Mouse (Mus musculus) mouse trophoblast stem cell (cell line): ENCODE measurements at regions not wholly inside any gene's neighbourhood (a gene's known extent, or its start where the extent isn't known, plus 50 kb on each side); places are given as distances from the start of the nearest gene placed in this dataset.

ENCODE experiments used
- in situ Hi-C, 2 experiments: fragments of 300-500 bp; cut with MseI, MboI; formaldehyde crosslinking; loops; 2 replicates in 1 of 2; 3 replicates in 1 of 2; pipeline ENCODE4 v1.15.1; 2025

DNA sequence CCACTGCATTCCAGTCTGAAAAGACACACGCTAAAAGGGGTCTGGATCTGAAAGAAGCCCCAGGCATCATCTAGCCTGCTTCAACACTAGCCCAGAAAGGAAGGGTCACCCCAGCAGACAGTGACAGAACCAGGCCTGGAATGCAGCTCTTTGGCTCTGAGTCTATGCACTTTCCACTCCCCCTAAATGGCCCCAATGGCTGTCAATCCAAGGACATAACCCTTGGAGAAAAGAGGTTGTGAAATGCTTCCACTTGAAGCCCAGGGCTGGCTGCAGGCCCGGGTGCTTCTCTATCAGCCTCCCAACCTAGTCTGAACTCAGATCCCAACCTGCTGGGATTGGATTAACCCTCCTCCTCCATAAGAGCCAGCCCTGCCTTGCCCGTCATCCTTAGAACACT is 194.6 kb upstream of the Bcl6 start:
- in situ Hi-C loops = no loop called here

- in situ Hi-C loops = no loop called here
Observed at GRCm38 (mm10) chr16:24181388-24181787, 192.7 kb upstream of the Bcl6 start.

GRCm38 (mm10) chr16:24180666-24181065 is 192.0 kb upstream of the Bcl6 start:
- in situ Hi-C loops = no loop called here

- in situ Hi-C loops = no loop called here
Observed at GRCm38 (mm10) chr16:24177564-24177963, 188.9 kb upstream of the Bcl6 start.

DNA sequence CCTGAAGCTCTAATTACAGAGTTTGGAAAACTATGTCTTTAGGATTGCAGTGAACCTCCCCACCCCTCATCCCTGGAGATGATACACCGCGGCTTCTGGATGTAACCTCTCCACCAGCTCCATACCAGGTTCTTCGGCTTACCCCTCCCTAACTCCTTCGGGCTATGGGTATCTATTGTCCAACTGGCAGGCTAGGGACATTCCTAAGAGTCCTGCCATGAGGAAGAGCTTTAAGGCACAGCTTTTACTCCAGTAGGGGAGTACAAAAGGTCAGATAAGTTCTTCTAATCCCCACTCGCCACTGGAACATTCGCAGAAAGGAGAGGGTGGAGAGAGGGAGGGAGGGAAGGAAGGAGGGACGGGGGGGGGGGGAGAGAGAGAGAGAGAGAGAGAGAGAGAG is 188.5 kb upstream of the Bcl6 start:
- in situ Hi-C loops = no loop called here

GRCm38 (mm10) chr16:24176057-24176456 is 187.4 kb upstream of the Bcl6 start:
- in situ Hi-C loops = no loop called here

DNA sequence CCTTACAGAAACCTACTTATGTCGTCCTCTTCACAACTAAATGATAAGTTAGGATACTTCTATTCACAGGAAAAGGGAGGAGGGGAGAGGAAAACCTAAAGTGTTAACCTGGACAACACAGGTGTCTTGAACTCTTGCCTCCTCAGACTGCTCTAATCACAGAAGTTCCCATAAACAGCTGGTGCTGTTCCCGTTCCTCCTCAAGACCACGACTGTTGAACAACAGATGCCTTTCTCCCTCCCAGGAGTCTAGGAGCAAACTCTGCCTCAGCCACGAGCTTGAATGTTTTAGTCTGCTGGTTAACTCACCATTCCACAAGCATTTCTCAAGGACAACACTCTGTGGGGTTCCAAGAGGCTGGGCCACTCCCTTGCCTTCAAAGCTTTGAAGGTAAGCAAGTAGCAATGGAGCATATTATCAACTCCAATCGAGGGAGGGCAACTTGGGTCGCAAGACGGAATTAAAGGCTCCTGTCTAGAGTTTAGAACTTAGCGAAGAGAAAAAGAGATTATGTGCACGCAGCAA is 186.6 kb upstream of the Bcl6 start:
- in situ Hi-C loops = no loop called here

DNA sequence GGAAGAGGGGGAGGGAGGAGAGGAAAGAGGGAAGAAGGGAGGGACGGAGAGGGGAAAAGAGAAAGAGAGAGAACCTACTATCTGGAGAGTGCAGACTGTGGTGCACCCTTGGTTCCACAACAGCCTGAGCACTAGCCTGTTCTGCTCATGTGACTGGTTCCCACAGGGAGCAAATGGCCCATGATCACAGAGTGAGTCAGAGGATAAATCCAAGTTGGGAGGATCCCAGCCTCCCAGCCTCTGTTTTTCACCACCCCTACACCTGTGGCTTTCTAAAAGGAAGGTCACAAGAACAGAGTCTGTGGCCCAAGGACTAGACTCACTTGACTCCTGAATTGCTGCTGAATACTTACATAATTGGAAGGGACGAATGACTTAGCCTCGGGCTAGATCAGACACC is 185.9 kb upstream of the Bcl6 start:
- in situ Hi-C loops = no loop called here

- in situ Hi-C loops = no loop called here
Observed at GRCm38 (mm10) chr16:24173783-24174518, 185.3 kb upstream of the Bcl6 start.

- in situ Hi-C loops = no loop called here
Observed at GRCm38 (mm10) chr16:24172653-24173052, 184.0 kb upstream of the Bcl6 start.

GRCm38 (mm10) chr16:24172065-24172464 is 183.4 kb upstream of the Bcl6 start:
- in situ Hi-C loops = no loop called here

DNA sequence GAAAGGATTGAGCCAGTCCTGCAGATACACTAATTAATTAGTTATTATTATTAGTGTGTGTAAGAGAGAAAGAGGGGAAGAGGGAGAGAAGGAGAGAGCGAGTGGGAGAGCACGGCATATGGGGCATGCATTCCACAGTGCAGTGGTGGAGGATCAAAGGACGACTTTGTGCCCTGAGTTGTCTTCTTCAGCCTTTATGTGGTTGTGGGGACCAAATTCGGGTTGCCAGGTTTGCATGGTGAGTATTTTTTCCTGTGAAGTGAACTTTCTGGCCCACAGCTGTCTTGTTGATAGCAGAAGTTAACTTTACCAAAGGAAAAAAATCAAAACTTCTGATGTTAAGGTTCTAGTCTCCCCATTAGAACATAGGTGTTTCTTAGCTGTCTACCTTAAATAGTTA is 182.5 kb upstream of the Bcl6 start:
- in situ Hi-C loops = no loop called here

GRCm38 (mm10) chr16:24166496-24166895 is 177.8 kb upstream of the Bcl6 start:
- in situ Hi-C loops = no loop called here

DNA sequence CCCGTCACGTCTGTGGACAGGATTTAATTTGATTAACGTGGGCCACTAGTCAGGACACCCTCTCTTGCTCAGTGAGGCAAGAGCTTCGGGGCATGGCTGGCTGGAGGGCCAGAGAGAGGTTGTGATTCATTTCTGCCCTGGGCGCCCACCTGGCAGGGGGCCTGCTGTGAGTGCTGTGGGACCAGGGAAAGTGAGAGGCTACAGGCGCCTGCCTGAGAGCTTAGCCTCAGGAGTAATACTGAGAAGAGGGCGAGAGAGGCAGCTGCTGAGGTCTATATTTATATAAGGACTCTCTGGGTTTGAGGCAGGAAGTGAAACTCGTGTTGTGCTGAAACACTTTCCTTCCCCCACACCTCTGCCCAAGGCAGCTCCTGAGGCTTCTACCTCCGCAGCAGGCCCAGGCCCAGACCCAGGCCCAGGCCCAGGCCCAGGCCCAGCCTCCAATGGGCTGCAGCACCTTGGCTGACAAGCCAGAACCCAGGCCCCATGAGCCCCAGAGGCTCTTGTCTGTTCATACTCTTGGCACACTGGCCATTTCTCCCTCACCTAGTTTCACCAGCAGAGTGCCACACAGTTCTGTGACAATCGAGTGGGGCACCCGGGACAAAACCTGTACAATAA is 176.9 kb upstream of the Bcl6 start:
- in situ Hi-C loops = no loop called here

DNA sequence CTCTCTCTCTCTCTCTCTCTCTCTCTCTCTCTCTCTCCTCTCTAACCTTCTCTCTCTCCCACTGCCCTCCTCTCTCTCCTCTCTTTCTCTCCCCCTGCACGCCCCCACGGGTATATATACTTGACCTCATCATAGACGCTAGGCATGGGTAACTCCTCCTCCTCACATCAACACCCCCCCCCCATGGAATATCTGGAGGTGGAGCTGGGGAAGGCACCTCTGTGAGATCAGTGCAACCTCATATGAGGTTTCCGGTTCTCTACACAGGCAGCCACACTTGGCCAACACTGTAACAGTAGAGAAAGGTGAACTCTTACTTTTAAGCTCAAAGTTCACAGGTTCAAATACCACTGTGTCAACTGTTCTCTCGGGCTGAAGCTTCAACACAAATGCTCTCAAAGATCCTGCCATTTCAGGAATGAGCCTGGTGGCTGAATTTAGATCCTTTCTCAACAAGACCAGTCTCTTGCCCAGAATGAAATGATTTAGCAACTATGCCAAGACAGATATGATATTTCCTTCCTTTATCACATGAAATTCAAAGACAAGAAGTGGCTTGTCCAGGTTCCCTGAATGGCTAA is 172.1 kb upstream of the Bcl6 start:
- in situ Hi-C loops = no loop called here

- in situ Hi-C loops = no loop called here
Observed at GRCm38 (mm10) chr16:24159336-24159735, 170.7 kb upstream of the Bcl6 start.

DNA sequence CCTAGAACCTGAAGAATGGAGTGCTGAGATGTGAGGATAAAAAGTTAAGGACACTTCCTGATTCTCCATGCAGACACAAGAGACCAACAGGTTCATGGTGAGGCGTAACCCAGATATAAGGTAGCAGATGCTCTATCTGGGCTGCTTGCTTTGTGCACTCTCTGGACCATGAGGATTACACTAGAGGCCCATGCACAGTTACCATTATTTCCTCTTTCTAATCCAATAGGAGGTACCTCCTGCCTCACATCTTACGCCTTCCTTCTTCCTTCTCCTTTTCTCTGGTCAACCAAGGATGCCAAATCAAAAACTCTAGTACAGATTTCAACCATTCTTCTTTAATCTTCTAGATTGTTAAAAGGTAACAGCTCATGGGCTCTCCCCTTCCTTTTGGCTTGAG is 169.1 kb upstream of the Bcl6 start:
- in situ Hi-C loops = no loop called here

GRCm38 (mm10) chr16:24156729-24157430 is 168.2 kb upstream of the Bcl6 start:
- in situ Hi-C loops = no loop called here

DNA sequence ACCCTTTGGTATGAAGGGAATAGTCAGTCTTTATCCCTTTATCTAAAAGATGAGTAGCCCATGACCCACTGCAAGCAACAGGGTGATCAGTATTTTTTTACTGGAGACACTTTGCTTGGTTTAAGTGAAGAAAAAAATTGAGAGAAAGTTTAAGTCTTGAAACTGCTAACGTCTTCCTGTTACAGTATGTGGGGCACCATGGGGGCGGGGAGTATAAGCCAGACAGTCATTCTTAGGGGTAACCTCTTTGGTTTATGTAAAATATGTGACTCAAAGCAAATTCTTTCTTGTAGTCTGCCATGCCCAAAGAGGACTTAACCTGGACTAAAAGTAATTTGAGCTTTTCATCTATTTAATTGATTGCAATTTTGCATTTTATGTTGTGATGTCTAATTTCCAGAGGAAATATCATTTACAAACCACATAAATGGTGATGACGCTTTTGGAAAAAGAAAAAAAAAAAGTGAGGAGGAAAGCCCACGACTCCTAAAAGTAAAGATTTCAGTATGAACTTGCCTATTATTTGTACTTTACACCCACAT is 166.2 kb upstream of the Bcl6 start:
- in situ Hi-C loops = no loop called here

DNA sequence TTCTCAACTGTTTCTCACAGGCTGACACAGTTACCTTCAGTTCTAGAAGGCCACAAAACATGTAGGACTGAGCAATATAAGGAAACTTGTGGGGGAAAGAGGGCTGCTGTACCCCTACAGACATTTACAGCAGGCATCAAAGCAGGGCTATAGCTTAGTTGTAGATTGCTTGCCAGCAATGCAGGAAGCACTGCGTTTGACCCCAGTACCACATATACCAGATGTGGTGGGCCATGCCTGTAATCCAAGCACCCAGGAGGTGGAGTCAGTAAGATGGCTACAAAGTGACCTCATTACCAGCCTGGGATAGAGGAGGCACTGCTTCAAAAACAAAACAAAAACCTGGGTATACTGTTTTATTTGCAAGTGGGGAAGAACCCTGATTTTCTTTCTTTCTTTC is 165.3 kb upstream of the Bcl6 start:
- in situ Hi-C loops = no loop called here

DNA sequence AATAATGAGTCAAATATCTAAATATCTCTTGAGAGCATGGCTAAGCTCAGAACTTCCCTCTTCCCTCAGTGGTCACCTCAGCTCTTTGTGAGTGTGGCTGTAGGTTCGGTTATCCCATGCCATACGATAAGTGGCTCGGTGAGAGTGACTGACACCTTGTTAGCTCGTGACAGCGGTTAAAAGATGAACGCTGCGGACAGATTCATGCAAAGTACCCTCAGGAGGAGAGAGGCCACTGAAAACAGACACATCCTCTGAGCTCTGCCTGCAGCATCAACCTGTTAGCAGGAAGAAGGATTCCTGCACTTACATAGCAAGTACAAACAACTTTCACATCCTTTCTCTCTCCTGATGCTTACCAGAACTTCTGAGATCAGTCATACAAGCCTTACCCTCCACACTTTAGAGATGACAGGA is 163.2 kb upstream of the Bcl6 start:
- in situ Hi-C loops = no loop called here

DNA sequence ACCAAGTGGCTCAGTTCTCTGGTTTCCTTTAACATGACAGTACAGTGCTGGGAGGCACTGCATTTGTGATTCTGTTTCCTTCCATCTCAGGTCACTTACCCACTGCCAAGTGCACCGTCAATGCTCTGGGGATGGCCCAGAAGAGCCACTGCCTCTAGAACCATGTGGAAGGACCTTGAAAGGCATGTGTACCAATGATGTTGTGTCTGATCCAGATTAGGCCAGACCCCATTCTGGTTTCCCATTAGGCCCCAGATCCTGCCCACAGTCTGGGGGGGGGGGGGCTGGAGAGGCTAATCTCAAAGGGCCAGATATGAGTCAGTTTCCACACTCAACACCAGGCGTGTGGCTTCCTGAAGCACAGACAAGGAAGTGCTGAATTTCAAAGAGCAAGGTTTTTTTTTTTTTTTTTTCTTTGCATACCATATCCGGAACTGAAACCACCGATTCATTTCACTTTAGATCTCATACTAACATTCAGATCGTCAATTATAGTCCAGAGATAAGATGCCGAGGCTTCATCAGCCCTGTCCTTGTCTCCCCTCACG is 162.6 kb upstream of the Bcl6 start:
- in situ Hi-C loops = no loop called here
